Mouse (Mus musculus): ENCODE measurements around the gene Cryga. TPM values are rescaled to one million over a fixed set of nuclear protein-coding genes. Genes with fewer than 3 reads are reported as not detected.

Cryga gene
- polyA plus RNA-seq, 1 experiment from 2014 or later: not detected

DNA sequence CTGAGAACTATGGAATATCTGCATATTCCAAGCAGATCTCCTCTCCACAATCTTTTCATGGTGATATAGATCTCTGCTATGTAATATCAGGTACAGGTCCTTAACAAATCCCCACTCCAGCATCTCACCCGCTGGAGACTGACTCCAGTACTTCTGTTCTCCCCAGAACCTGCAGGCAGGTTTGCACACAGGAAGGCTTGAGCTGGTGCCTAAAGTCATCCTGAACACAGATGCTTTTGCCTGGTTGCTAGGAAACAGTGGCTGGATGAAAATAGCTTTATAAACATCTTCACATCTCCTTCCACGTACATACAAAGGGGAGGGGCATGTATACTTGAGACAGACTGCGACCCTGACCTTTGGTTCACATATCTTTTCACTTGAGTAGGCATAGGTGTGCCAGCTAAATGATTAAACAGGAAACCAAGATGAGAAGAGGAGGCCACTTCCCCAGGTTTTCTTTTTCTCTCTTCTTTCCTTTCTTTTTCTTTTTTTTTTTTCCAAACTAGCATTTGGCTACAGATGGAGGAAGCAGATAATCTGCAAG lies 26.5 kb upstream of the Cryga start:
- H3K4me1 ChIP-seq (ENCODE audit: control insufficient read depth, insufficient read depth, low read length): no peaks in the 10 kb centered on the region

DNA sequence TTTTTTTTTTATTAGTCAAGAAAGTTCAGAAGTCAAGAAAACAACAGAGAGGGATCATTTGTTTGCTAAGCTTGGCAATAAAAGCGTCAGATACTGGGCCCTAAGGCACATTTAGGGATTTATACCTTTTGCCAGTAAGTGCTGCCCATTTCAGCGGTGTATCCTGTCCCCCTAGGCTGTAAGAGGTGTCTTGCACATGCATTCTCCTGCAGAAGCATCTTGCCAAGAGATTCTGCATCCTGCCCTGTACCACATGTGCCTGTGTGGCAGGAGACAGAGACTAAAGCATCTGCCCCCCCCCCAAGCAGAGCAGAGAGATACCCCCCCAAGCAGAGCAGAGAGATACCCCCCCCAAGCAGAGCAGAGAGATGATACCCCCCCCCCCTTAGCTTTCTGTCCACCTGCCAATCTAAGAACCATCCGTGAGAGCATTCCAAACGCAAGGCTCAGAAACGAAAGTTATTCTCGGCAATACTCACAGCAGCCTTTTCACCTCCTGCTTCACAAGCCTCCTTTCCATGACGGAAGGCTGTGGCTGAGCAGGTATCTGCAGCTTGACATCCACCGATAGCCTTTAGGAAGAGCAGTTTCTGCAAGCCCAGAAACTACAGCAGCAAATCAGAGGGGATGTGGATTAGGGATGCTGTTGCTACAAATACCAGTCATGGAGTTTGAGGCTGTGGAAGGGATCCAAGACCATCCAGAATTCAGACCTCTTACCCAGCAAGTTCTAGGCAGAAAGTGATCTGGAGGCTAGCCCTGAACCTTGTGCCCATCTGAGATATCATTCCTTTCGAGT lies 19.6 kb upstream of the Cryga start, which contains the start of gene D630023F18Rik:
D630023F18Rik (minus strand) TSS at position 641 of the 799 bp plus-strand sequence.
- Histone ChIP-seq H3K4me2 (ENCODE audit: low read depth, low read length) (peak within 1 kb of the TSS; percentile 64), H3K27ac (ENCODE audit: low read length) (no peak within 1 kb of the TSS), H3K4me1 (ENCODE audit: control insufficient read depth, insufficient read depth, low read length) (no peaks in the 10 kb centered on the region), H3K36me3 (ENCODE audit: control insufficient read depth, insufficient read depth) (no peaks in the 10 kb centered on the region), H3K9ac (ENCODE audit: low read length) (peak within 1 kb of the TSS; percentile 37), H3K27me3 (ENCODE audit: control insufficient read depth, insufficient read depth, low read length) (no peaks in the 10 kb centered on the region), H3K9me3 (replicated peaks; ENCODE audit: control insufficient read depth, low read length) (no peaks in the 10 kb centered on the region), H3K4me3 (ENCODE audit: low read length) (peak within 1 kb of the TSS; percentile 45)
- ATAC-seq (replicated peaks; ENCODE audit: extremely low read depth, insufficient read depth, low FRiP score): no peak
- WGBS: 27% methylated on average over 9 of the region's 9 CpGs

More for the DNA sequence above, 26.5 kb upstream of the Cryga start:
- Histone ChIP-seq H3K9me3 (replicated peaks; ENCODE audit: control insufficient read depth, low read length) (no peaks in the 10 kb centered on the region), H3K9ac (ENCODE audit: low read length) (no peak overlapping the region), H3K4me2 (ENCODE audit: low read depth, low read length) (no peak overlapping the region), H3K27me3 (ENCODE audit: control insufficient read depth, insufficient read depth, low read length) (no peaks in the 10 kb centered on the region), H3K4me3 (ENCODE audit: low read length) (no peak overlapping the region), H3K27ac (ENCODE audit: low read length) (no peak overlapping the region), H3K36me3 (ENCODE audit: control insufficient read depth, insufficient read depth) (no peaks in the 10 kb centered on the region)
- no peak for ATAC-seq (replicated peaks; ENCODE audit: extremely low read depth, insufficient read depth, low FRiP score)
- 65% methylated on average over 3 of the region's 3 CpGs for WGBS

GRCm38 (mm10) chr1:65119438-65119837 lies 16.3 kb upstream of the Cryga start, which contains the start of gene Gm28845:
Gene Gm28845, minus strand, starts transcription at chr1:65119558.
- 82% methylated on average over 1 of the region's 1 CpGs for WGBS
- Histone ChIP-seq H3K4me3 (ENCODE audit: low read length) (no peak within 1 kb of the TSS), H3K9ac (ENCODE audit: low read length) (no peak within 1 kb of the TSS), H3K27ac (ENCODE audit: low read length) (no peak within 1 kb of the TSS), H3K36me3 (ENCODE audit: control insufficient read depth, insufficient read depth) (no peaks in the 10 kb centered on the region), H3K27me3 (ENCODE audit: control insufficient read depth, insufficient read depth, low read length) (no peaks in the 10 kb centered on the region), H3K4me1 (ENCODE audit: control insufficient read depth, insufficient read depth, low read length) (no peaks in the 10 kb centered on the region), H3K4me2 (ENCODE audit: low read depth, low read length) (no peak within 1 kb of the TSS), H3K9me3 (replicated peaks; ENCODE audit: control insufficient read depth, low read length) (no peaks in the 10 kb centered on the region)
- no peak for ATAC-seq (replicated peaks; ENCODE audit: extremely low read depth, insufficient read depth, low FRiP score)

DNA sequence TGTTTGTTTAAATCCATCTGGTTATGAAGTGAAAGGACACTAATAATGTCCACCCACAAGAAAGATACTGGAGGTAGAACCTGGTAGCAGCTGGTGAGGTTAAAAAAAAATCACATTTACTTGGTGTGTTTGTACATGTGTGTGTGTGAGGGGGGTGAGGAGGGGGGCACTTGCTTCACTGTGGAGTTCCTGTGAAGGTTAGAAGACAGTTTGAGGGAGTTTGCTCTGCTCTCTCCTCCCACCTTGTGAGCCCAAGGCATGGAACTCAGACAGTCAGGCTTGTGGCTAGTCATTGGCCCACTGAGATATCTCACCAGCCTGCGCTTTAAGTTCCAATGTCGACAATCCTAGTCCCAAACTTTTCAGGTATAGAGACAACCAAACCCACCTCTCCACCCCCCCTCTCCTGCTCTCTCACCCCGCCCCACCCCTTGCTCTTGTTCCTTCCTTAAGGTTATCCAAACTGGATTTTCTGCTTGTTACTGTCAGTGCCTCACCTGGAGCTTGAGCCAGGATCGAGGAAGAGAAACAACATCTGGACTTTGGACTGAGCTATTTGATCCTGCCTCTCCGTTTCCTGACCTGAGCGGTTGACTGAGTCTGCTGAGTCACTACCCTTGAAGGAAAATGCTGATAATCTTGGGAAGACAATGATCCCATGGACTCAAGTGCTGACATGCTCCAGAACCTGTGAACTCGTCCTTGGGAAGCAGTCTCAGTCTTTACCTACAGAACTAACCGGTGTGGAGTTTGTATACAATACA lies 15.2 kb upstream of the Cryga start:
- no peaks in the 10 kb centered on the region for H3K9me3 ChIP-seq (replicated peaks; ENCODE audit: control insufficient read depth, low read length)
- H3K9ac ChIP-seq (ENCODE audit: low read length): no peak overlapping the region
- no peak overlapping the region for H3K27ac ChIP-seq (ENCODE audit: low read length)
- H3K4me1 ChIP-seq (ENCODE audit: control insufficient read depth, insufficient read depth, low read length): no peaks in the 10 kb centered on the region
- H3K36me3 ChIP-seq (ENCODE audit: control insufficient read depth, insufficient read depth): no peaks in the 10 kb centered on the region
- H3K27me3 ChIP-seq (ENCODE audit: control insufficient read depth, insufficient read depth, low read length): no peaks in the 10 kb centered on the region
- no peak overlapping the region for H3K4me3 ChIP-seq (ENCODE audit: low read length)
- no peak overlapping the region for H3K4me2 ChIP-seq (ENCODE audit: low read depth, low read length)
- ATAC-seq (replicated peaks; ENCODE audit: extremely low read depth, insufficient read depth, low FRiP score): peak; percentile 14; the same call in 1 of the 2 replicates
- WGBS: 66% methylated on average over 8 of the region's 8 CpGs

- Histone ChIP-seq H3K9me3 (replicated peaks; ENCODE audit: control insufficient read depth, low read length) (no peaks in the 10 kb centered on the region), H3K27me3 (ENCODE audit: control insufficient read depth, insufficient read depth, low read length) (no peaks in the 10 kb centered on the region), H3K4me1 (ENCODE audit: control insufficient read depth, insufficient read depth, low read length) (peaks cover 3% of the 10 kb centered on the region; the same call in 1 of the 2 replicates), H3K36me3 (ENCODE audit: control insufficient read depth, insufficient read depth) (no peaks in the 10 kb centered on the region), H3K9ac (ENCODE audit: low read length) (no peak overlapping the region), H3K27ac (ENCODE audit: low read length) (no peak overlapping the region), H3K4me2 (ENCODE audit: low read depth, low read length) (no peak overlapping the region), H3K4me3 (ENCODE audit: low read length) (no peak overlapping the region)
- 86% methylated on average over 5 of the region's 5 CpGs for WGBS
- ATAC-seq (replicated peaks; ENCODE audit: extremely low read depth, insufficient read depth, low FRiP score): no peak
These were observed 10.5 kb upstream of the Cryga start for GRCm38 (mm10) chr1:65113536-65114172.

- Histone ChIP-seq H3K27ac (ENCODE audit: low read length) (no peak overlapping the region), H3K9me3 (replicated peaks; ENCODE audit: control insufficient read depth, low read length) (no peaks in the 10 kb centered on the region), H3K4me3 (ENCODE audit: low read length) (peak overlapping the region; percentile 13; the same call in 1 of the 2 replicates), H3K9ac (ENCODE audit: low read length) (peak overlapping the region; percentile 23; the same call in 1 of the 2 replicates), H3K4me2 (ENCODE audit: low read depth, low read length) (peak overlapping the region; percentile 53), H3K4me1 (ENCODE audit: control insufficient read depth, insufficient read depth, low read length) (peaks cover 3% of the 10 kb centered on the region; the same call in 1 of the 2 replicates), H3K36me3 (ENCODE audit: control insufficient read depth, insufficient read depth) (no peaks in the 10 kb centered on the region), H3K27me3 (ENCODE audit: control insufficient read depth, insufficient read depth, low read length) (no peaks in the 10 kb centered on the region)
- 49% methylated on average over 14 of the region's 14 CpGs for WGBS
- ATAC-seq (replicated peaks; ENCODE audit: extremely low read depth, insufficient read depth, low FRiP score): no peak
These were observed 9.6 kb upstream of the Cryga start for GRCm38 (mm10) chr1:65112807-65113196.

GRCm38 (mm10) chr1:65112031-65112806 lies 9.0 kb upstream of the Cryga start:
- Histone ChIP-seq H3K27me3 (ENCODE audit: control insufficient read depth, insufficient read depth, low read length) (no peaks in the 10 kb centered on the region), H3K4me1 (ENCODE audit: control insufficient read depth, insufficient read depth, low read length) (peaks cover 3% of the 10 kb centered on the region; the same call in 1 of the 2 replicates), H3K4me2 (ENCODE audit: low read depth, low read length) (peak overlapping the region; percentile 53), H3K9ac (ENCODE audit: low read length) (peak overlapping the region; percentile 23; the same call in 1 of the 2 replicates), H3K4me3 (ENCODE audit: low read length) (peak overlapping the region; percentile 24), H3K27ac (ENCODE audit: low read length) (no peak overlapping the region), H3K36me3 (ENCODE audit: control insufficient read depth, insufficient read depth) (no peaks in the 10 kb centered on the region), H3K9me3 (replicated peaks; ENCODE audit: control insufficient read depth, low read length) (no peaks in the 10 kb centered on the region)
- 7% methylated on average over 8 of the region's 8 CpGs for WGBS
- ATAC-seq (replicated peaks; ENCODE audit: extremely low read depth, insufficient read depth, low FRiP score): no peak

Data from heart, embryonic 16.5 days (tissue).